Mouse (Mus musculus) hindbrain, embryonic 10.5 days (tissue): Measurements from ENCODE around the gene Lysmd3. TPM values are rescaled to one million over a fixed set of nuclear protein-coding genes. Genes with fewer than 3 reads are reported as not detected.

Experiments used
- DNase-seq: peaks from one replicate; pipeline ENCODE4 v3.0.0-alpha.2; 2017; ENCODE audit warnings: low spot score
- H3K27ac ChIP-seq: fragments of 300-500 bp; sonication (generic); 2 replicates; pipeline ENCODE4 v1.5.1; 2016; ENCODE audit warnings: mild to moderate bottlenecking, moderate library complexity
- H3K27me3 ChIP-seq: fragments of 300-500 bp; sonication (generic); 2 replicates; pipeline ENCODE4 v1.6.1; 2016; ENCODE audit warnings: mild to moderate bottlenecking; ENCODE audit not compliant: poor library complexity, insufficient read depth, severe bottlenecking
- H3K36me3 ChIP-seq: fragments of 300-500 bp; sonication (generic); 2 replicates; pipeline ENCODE4 v1.6.1; 2016; ENCODE audit warnings: mild to moderate bottlenecking, moderate library complexity
- H3K4me1 ChIP-seq: fragments of 300-500 bp; sonication (generic); replicated peaks from 2 replicates; pipeline ENCODE4 v1.6.1; 2016; ENCODE audit warnings: mild to moderate bottlenecking
- H3K4me3 ChIP-seq: fragments of 300-500 bp; sonication (generic); 2 replicates; pipeline ENCODE4 v1.5.1; 2016; ENCODE audit warnings: mild to moderate bottlenecking, moderate library complexity
- H3K9me3 ChIP-seq: fragments of 300-500 bp; sonication (generic); 2 replicates; pipeline ENCODE4 v1.6.1; 2016; ENCODE audit warnings: mild to moderate bottlenecking, moderate library complexity
- WGBS: fragments of 180-500 bp; shearing (Covaris S2); methylation state at CpG from one replicate; pipeline ENCODE4 v1.1.7; 2016; 5-methylcytosine and 5-hydroxymethylcytosine counted together
- polyA plus RNA-seq: library from polyadenylated mRNA; unstranded; fragments of >200 nt; fragmentation: Nextera tagmentation; extraction: Ambion mirVana; gene quantifications from 2 replicates; pipeline ENCODE4 v1.2.1, GENCODE M21; 2016

Lysmd3 gene
- polyA plus RNA-seq, 1 experiment from 2014 or later: 23.1 TPM

GRCm38 (mm10) chr13:81713896-81714295 lies 56.4 kb downstream of the Lysmd3 start:
- Histone ChIP-seq H3K27ac (no peak overlapping the region), H3K4me1 (peaks cover 30% of the 10 kb centered on the region), H3K9me3 (no peaks in the 10 kb centered on the region), H3K27me3 (0 out of 2 replicates have a peak, but pooled peaks cover 6% of the 10 kb centered on the region), H3K36me3 (no peaks in the 10 kb centered on the region), H3K4me3 (no peak overlapping the region)
- 91% methylated on average over 1 of the region's 1 CpGs for WGBS
- DNase-seq: no peak

Other genes starting within 250 kb of the Lysmd3 start
- 45.3 and 45.6 TPM in 2 replicates for gene Adgrv1, start 24.5 kb upstream of the Lysmd3 start, polyA plus RNA-seq
- gene Polr3g, start 53.4 kb downstream of the Lysmd3 start, polyA plus RNA-seq: 13.3 and 20.0 TPM in 2 replicates
- 4.9 and 5.9 TPM in 2 replicates for gene Mblac2, start 53.7 kb downstream of the Lysmd3 start, polyA plus RNA-seq
- gene Cetn3, start 125.4 kb downstream of the Lysmd3 start, polyA plus RNA-seq: 194 and 228 TPM in 2 replicates